In genomic region chr3:80004556-80004955, GRCm38 (mm10) we compare ENCODE assay signal across 18 mouse cellular contexts.
DNase-seq lines count a peak whose midpoint lies in the region; ATAC-seq and TF ChIP-seq lines count a peak whose summit lies in the region.
"Had no signal": no experiment of that assay in that cellular context is flagged by ENCODE, and none has a peak within 500 bp of the region (broad histone marks: within the 10 kb centered on the region; RNA-seq: fewer than 3 reads in every experiment).

No protein-coding gene starts in this region.

- H3K9ac ChIP-seq in forebrain, embryonic 13.5 days, result no peak overlapping the region
- H3K9ac ChIP-seq in forebrain, embryonic 12.5 days, result no peak overlapping the region
- no peak overlapping the region for H3K9ac ChIP-seq in heart, embryonic 13.5 days
- H3K9ac ChIP-seq in lung, embryonic 14.5 days, result no peak overlapping the region
- H3K9ac ChIP-seq: hindbrain, embryonic 13.5 days; intestine, embryonic 15.5 days; limb, embryonic 13.5 days; liver, embryonic 14.5 days had no signal

- H3K9me3 ChIP-seq in forebrain, embryonic 13.5 days (replicated peaks), result no peaks in the 10 kb centered on the region
- no peaks in the 10 kb centered on the region for H3K9me3 ChIP-seq in forebrain, embryonic 12.5 days
- no peaks in the 10 kb centered on the region for H3K9me3 ChIP-seq in heart, embryonic 13.5 days
- no peaks in the 10 kb centered on the region for H3K9me3 ChIP-seq in lung, embryonic 14.5 days (ENCODE audit: low read depth, low read length)
- H3K9me3 ChIP-seq in limb, embryonic 10.5 days (replicated peaks), result no peaks in the 10 kb centered on the region
- H3K9me3 ChIP-seq: hindbrain, embryonic 13.5 days; intestine, embryonic 15.5 days; limb, embryonic 13.5 days; midbrain, embryonic 10.5 days had no signal

- no peak for DNase-seq in heart, adult 11 months
- DNase-seq in lung, embryonic 14.5 days, result peak; percentile 32
- DNase-seq in lung, adult 18-20 months, result no peak
- no peak for DNase-seq in limb, embryonic 10.5 days (ENCODE audit: low spot score)
- DNase-seq: adrenal gland, adult 8-10 months; spleen, adult 18-20 months; thymus, postnatal 25 days had no signal

- H3K27ac ChIP-seq in forebrain, embryonic 13.5 days, result no peak overlapping the region
- no peak overlapping the region for H3K27ac ChIP-seq in forebrain, embryonic 12.5 days
- peak overlapping the region; percentile 12; the same call in 1 of the 2 replicates for H3K27ac ChIP-seq in heart, embryonic 13.5 days (replicated peaks)
- H3K27ac ChIP-seq in lung, embryonic 14.5 days (ENCODE audit: low read depth), result peak overlapping the region; percentile 30; the same call in 1 of the 2 replicates
- H3K27ac ChIP-seq in limb, embryonic 10.5 days, result peak overlapping the region; percentile 46; the same call in 1 of the 2 replicates
- H3K27ac ChIP-seq: hindbrain, embryonic 13.5 days; intestine, embryonic 15.5 days; limb, embryonic 13.5 days; liver, embryonic 14.5 days; macrophage; midbrain, embryonic 10.5 days had no signal

- H3K4me2 ChIP-seq in forebrain, embryonic 13.5 days, result no peak overlapping the region
- H3K4me2 ChIP-seq in forebrain, embryonic 12.5 days, result no peak overlapping the region
- no peak overlapping the region for H3K4me2 ChIP-seq in heart, embryonic 13.5 days
- no peak overlapping the region for H3K4me2 ChIP-seq in lung, embryonic 14.5 days
- H3K4me2 ChIP-seq: hindbrain, embryonic 13.5 days; intestine, embryonic 15.5 days; limb, embryonic 13.5 days had no signal

- TF ChIP-seq CTCF in lung, embryonic 14.5 days (IDR thresholded peaks at IDR 0.05; ENCODE audit: low read depth), result no peak

- 0 out of 2 replicates have a peak, but pooled peaks have one; percentile 48 for ATAC-seq in forebrain, embryonic 13.5 days
- no peak for ATAC-seq in forebrain, embryonic 12.5 days (ENCODE audit: low FRiP score)
- ATAC-seq in heart, embryonic 13.5 days (ENCODE audit: extremely low read depth, insufficient number of reproducible peaks, low FRiP score, low TSS enrichment), result no peak
- peak; percentile 21; the same call in 1 of the 2 replicates for ATAC-seq in lung, embryonic 14.5 days (ENCODE audit: insufficient read depth)
- ATAC-seq: CD4-positive, CD25-positive, alpha-beta regulatory T cell, adult 4 months; intestine, embryonic 15.5 days; Patski had no signal

- no peaks in the 10 kb centered on the region for H3K4me1 ChIP-seq in forebrain, embryonic 13.5 days
- no peaks in the 10 kb centered on the region; the same call in 1 of the 2 replicates for H3K4me1 ChIP-seq in forebrain, embryonic 12.5 days
- peaks cover 22% of the 10 kb centered on the region for H3K4me1 ChIP-seq in heart, embryonic 13.5 days
- H3K4me1 ChIP-seq in lung, embryonic 14.5 days (ENCODE audit: insufficient read depth), result peaks cover 5% of the 10 kb centered on the region; the same call in 1 of the 2 replicates
- H3K4me1 ChIP-seq in limb, embryonic 10.5 days, result peaks cover 5% of the 10 kb centered on the region; the same call in 1 of the 2 replicates
- H3K4me1 ChIP-seq: hindbrain, embryonic 13.5 days; intestine, embryonic 15.5 days had no signal

- H3K4me3 ChIP-seq in forebrain, embryonic 13.5 days, result no peak overlapping the region
- no peak overlapping the region for H3K4me3 ChIP-seq in forebrain, embryonic 12.5 days (replicated peaks)
- no peak overlapping the region for H3K4me3 ChIP-seq in heart, embryonic 13.5 days
- no peak overlapping the region for H3K4me3 ChIP-seq in lung, embryonic 14.5 days (ENCODE audit: low read depth, low read length)
- no peak overlapping the region for H3K4me3 ChIP-seq in limb, embryonic 10.5 days
- H3K4me3 ChIP-seq: hindbrain, embryonic 13.5 days; intestine, embryonic 15.5 days; limb, embryonic 13.5 days; midbrain, embryonic 10.5 days had no signal

- no peaks in the 10 kb centered on the region for H3K36me3 ChIP-seq in forebrain, embryonic 13.5 days (ENCODE audit: poor library complexity, severe bottlenecking)
- no peaks in the 10 kb centered on the region for H3K36me3 ChIP-seq in forebrain, embryonic 12.5 days (replicated peaks)
- no peaks in the 10 kb centered on the region for H3K36me3 ChIP-seq in heart, embryonic 13.5 days
- no peaks in the 10 kb centered on the region for H3K36me3 ChIP-seq in lung, embryonic 14.5 days (ENCODE audit: insufficient read depth)
- H3K36me3 ChIP-seq in limb, embryonic 10.5 days, result no peaks in the 10 kb centered on the region
- H3K36me3 ChIP-seq: hindbrain, embryonic 13.5 days; intestine, embryonic 15.5 days; limb, embryonic 13.5 days; midbrain, embryonic 10.5 days had no signal

- no peaks in the 10 kb centered on the region for H3K27me3 ChIP-seq in forebrain, embryonic 13.5 days
- H3K27me3 ChIP-seq in forebrain, embryonic 12.5 days, result no peaks in the 10 kb centered on the region
- H3K27me3 ChIP-seq in heart, embryonic 13.5 days (replicated peaks), result no peaks in the 10 kb centered on the region
- no peaks in the 10 kb centered on the region for H3K27me3 ChIP-seq in lung, embryonic 14.5 days (ENCODE audit: insufficient read depth, low read length)
- H3K27me3 ChIP-seq in limb, embryonic 10.5 days (ENCODE audit: low read depth, poor library complexity, severe bottlenecking), result no peaks in the 10 kb centered on the region
- H3K27me3 ChIP-seq: hindbrain, embryonic 13.5 days; intestine, embryonic 15.5 days; limb, embryonic 13.5 days; Patski had no signal

- 92% methylated on average over 3 of the region's 3 CpGs for WGBS in forebrain, embryonic 13.5 days
- 87% methylated on average over 3 of the region's 3 CpGs for WGBS in forebrain, embryonic 12.5 days
- 85% methylated on average over 3 of the region's 3 CpGs for WGBS in heart, embryonic 13.5 days
- WGBS in lung, embryonic 14.5 days, result 85% methylated on average over 3 of the region's 3 CpGs
- WGBS in limb, embryonic 10.5 days, result 75% methylated on average over 3 of the region's 3 CpGs

Comparison
In these comparisons a context has a peak if more than half of its experiments do, and no peak if none do; other contexts are left out.
1. ATAC-seq: peak in forebrain, embryonic 13.5 days (single experiment) and lung, embryonic 14.5 days (single experiment); none in forebrain, embryonic 12.5 days (single experiment) and heart, embryonic 13.5 days (single experiment).
2. H3K27ac ChIP-seq: peak in heart, embryonic 13.5 days (single experiment), lung, embryonic 14.5 days (single experiment) and limb, embryonic 10.5 days (single experiment); none in forebrain, embryonic 13.5 days (single experiment) and forebrain, embryonic 12.5 days (single experiment).